Mouse (Mus musculus): Measurements from ENCODE around the gene Klk1b24.
"Not testable (repeated sequence)": the region's sequence is repeated elsewhere in the genome, so short reads cannot be mapped to it uniquely, and the experiment has no call there.

Klk1b24 gene

DNA sequence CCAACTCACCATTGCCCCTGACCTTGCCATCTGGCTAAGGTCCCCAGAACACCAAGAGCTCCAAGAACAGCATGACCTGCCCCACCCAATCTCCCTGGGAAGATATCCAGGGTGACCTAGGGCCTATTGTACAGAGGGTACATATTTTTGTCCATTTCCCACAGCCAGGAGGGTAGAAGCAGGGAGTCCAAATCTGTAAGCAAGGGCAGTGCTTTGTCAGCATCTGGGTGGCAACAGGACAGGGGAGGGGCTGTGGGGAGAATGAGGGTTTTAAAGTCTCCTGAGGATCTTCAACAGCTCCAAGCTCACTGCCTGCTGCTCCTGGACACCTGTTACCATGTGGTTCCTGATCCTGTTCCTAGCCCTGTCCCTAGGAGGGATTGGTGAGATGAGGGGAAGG lies at the start of gene Klk1b24:
Klk1b24 (plus strand) TSS at position 301 of the 400 bp plus-strand sequence.
- peak; percentile 18 for DNase-seq (ENCODE audit: low spot score)

- DNase-seq (ENCODE audit: low spot score) = no peak
Observed at GRCm38 (mm10) chr7:44179299-44180045, 8.6 kb upstream of the Klk1b24 start.

DNA sequence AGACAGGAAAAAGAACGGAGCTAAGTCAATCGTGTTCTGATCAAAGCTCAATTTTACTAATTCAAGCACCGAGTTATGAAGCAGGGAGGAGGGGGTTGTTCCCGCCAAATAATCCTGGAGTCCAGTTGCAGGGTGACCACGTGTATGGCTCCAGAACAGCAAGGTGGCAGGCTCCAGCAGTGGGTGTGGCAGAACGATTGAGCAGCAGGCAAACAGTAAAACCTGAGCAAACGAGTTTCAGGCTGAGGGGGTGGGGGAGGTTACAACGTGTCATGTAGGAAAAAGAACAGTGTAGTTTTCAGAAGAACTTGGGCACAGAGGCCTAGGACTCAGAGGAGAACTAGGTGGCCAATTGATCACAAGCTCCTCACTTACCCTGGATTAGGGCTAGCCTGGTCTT lies 1.5 kb upstream of the Klk1b24 start:
- not testable (repeated sequence) for DNase-seq (ENCODE audit: low spot score)

DNA sequence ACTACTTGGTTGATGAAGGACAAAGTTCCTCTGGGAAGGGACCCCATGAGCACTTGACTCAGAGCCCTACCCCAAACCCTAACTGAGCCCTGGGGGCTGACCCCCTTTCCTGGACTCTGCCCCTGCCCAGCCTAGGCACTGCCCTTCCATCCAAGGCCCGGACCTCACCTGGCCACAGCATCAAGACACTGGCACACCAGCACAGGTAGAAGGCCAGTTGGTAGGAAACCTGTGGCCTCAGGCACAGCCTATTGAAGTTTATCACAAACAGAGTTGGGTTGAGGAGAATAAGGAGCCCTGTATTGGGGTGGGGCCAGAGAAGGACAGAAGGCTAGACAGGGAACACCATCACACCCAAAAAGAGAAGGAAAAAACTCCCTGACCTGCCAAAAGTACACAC lies 5.4 kb downstream of the Klk1b24 start:
- not testable (repeated sequence) for DNase-seq (ENCODE audit: low spot score)

- no peak for DNase-seq (ENCODE audit: low spot score)
Observed at GRCm38 (mm10) chr7:44197891-44198290, 9.9 kb downstream of the Klk1b24 start, which contains the start of gene Klk1b3. Gene Klk1b3, plus strand, starts transcription at chr7:44198191.

GRCm38 (mm10) chr7:44207135-44207534 lies 19.1 kb downstream of the Klk1b24 start, which contains the start of gene Klk1b4:
Gene Klk1b4, plus strand, starts transcription at chr7:44207435.
- DNase-seq (ENCODE audit: low spot score) = not testable (repeated sequence)

- DNase-seq (ENCODE audit: low spot score) = no peak
Observed at GRCm38 (mm10) chr7:44208307-44208706, 20.3 kb downstream of the Klk1b24 start.

DNA sequence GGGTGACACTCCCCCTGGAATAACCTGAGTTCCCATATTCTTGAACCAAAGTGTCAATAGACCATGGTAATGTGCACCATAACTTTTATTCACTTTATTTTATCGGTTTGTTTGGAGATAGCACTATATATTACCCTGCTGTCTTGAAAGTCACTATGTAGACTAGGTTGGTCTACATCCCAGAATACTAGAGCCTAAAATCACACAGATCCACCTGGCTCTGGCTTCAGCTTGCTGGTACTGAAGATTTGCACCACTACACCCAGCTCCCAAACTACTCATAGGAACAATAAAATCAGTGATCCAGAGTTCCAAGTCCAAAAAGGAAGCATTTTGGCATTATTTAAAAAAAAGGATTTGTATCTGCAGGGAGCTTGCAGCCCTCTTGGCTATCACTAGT lies 27.6 kb downstream of the Klk1b24 start, which contains the start of gene Klk1b5:
Klk1b5 (plus strand) TSS at position 301 of the 400 bp plus-strand sequence.
- no peak for DNase-seq (ENCODE audit: low spot score)

- not testable (repeated sequence) for DNase-seq (ENCODE audit: low spot score)
Observed at GRCm38 (mm10) chr7:44221601-44222000, 33.6 kb downstream of the Klk1b24 start.

DNA sequence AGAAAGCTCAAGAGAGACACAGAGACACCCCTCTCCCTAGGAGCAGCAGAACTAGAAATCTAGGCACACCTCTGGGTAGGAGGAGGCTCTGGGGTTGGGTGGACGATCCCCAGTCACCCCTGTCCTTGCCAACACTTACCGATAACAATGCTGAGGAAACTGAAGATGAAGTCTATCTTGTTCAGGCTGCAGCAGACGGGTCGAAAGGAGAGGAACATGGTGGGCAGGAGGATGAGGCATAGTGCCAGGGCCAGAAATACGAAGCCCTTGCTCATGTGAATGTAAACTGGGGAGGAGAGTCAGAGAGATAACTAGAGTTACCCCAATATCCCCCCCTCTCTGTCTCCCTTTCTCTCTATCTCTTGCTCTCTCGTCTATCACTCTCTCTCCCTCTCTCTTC lies 34.3 kb downstream of the Klk1b24 start:
- DNase-seq (ENCODE audit: low spot score) = not testable (repeated sequence)

DNA sequence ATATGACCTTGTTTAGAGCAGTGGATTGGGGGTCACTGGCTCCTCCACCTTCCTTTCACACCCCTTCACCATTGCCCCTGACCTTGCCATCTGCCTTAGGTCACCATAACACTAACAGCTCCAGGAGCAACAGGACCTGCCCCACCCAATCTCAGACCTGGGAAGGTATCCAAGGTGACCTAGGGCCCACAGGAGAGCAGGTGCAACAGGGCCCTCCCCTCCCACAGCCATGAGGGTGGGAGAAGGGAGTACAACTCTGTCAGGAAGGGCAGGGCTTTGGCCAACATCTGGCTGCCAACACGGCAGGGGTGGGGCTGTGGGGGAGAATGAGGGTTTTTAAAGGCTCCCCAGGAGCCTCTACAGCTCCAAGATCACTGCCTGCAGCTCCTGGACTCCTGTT lies 37.0 kb downstream of the Klk1b24 start, which contains the start of gene Klk1:
Klk1 (plus strand) TSS at position 285 of the 400 bp plus-strand sequence.
- DNase-seq (ENCODE audit: low spot score) = no peak

DNA sequence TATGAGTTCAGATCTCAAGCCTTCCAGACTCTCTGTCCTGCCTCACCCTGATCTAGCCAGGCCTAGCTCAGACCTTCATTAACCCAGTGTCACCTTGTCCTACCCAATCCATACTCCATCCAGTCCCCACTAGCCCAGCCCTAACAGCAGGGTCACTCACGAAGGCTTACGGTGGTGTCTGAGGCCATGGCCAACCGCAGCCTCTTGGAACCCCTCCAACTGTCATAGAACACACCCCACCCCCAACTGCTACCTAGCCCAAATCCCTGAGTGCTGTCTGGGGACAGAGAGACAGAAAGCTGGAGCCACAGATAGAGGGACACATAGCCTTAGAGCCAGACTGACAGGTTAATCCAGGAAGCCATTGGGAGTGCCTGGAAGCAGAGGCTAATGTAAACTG lies 47.9 kb downstream of the Klk1b24 start, which contains the start of gene Gm36864:
Gm36864 (plus strand) TSS at position 269 of the 400 bp plus-strand sequence.
- no peak for DNase-seq (ENCODE audit: low spot score)

- DNase-seq (ENCODE audit: low spot score) = no peak
Observed at GRCm38 (mm10) chr7:44239913-44240312, 51.9 kb downstream of the Klk1b24 start.

DNA sequence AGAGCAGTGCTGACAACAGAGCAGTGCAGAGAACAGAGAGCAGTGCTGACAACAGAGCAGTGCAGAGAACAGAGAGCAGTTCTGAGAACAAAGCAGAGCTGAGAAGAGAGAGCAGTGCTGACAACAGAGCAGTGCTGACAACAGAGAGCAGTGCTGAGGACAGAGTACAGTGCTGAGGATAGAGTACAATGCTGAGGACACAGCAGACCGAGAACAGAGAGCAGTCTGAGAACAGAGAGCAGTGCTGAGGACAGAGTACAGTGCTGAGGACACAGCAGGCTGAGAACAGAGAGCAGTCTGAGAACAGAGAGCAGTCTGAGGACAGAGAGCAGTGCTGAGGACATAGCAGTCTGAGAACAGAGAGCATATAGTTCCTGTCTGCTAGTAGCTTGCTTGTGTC lies 52.7 kb downstream of the Klk1b24 start:
- DNase-seq (ENCODE audit: low spot score) = no peak

- DNase-seq (ENCODE audit: low spot score) = no peak
Observed at GRCm38 (mm10) chr7:44241163-44241562, 53.1 kb downstream of the Klk1b24 start.
